Mouse (Mus musculus) forebrain, postnatal 0 days (tissue): Measurements from ENCODE around the gene Higd1a. TPM values are rescaled to one million over a fixed set of nuclear protein-coding genes. Genes with fewer than 3 reads are reported as not detected.

Experiments
- ATAC-seq: fragments of 200-750 bp; cut with Nextera tagmentation; 2 replicates; pipeline ENCODE4 v1.8.0; 2017; ENCODE audit warnings: mild to moderate bottlenecking, moderate library complexity
- DNase-seq: peaks from one replicate; pipeline ENCODE4 v3.0.0-alpha.2; 2015
- H3K27ac ChIP-seq: fragments of 300-500 bp; sonication (generic); 2 replicates; pipeline ENCODE4 v1.5.1; 2014; ENCODE audit warnings: low read depth, mild to moderate bottlenecking, antibody characterized with exemption, low read length, moderate library complexity, mixed read lengths
- H3K27me3 ChIP-seq: fragments of 300-500 bp; sonication (generic); 2 replicates; pipeline ENCODE4 v1.6.1; 2014; ENCODE audit warnings: mild to moderate bottlenecking, low read length, mixed read lengths; ENCODE audit not compliant: insufficient read depth
- H3K36me3 ChIP-seq: fragments of 300-500 bp; sonication (generic); 2 replicates; pipeline ENCODE4 v1.6.1; 2014; ENCODE audit warnings: mild to moderate bottlenecking, moderate library complexity; ENCODE audit not compliant: insufficient read depth
- H3K4me1 ChIP-seq: fragments of 300-500 bp; sonication (generic); 2 replicates; pipeline ENCODE4 v1.6.1; 2014; ENCODE audit warnings: antibody characterized with exemption; ENCODE audit not compliant: insufficient read depth
- H3K4me2 ChIP-seq: fragments of 300-500 bp; sonication (generic); 2 replicates; pipeline ENCODE4 v1.6.1; 2014; ENCODE audit warnings: low read depth, mild to moderate bottlenecking, moderate library complexity
- H3K4me3 ChIP-seq: fragments of 300-500 bp; sonication (generic); 2 replicates; pipeline ENCODE4 v1.5.1; 2014; ENCODE audit warnings: low read depth, low read length, mixed read lengths
- H3K9ac ChIP-seq: fragments of 300-500 bp; sonication (generic); 2 replicates; pipeline ENCODE4 v1.6.1; 2014; ENCODE audit warnings: mild to moderate bottlenecking
- H3K9me3 ChIP-seq: fragments of 300-500 bp; sonication (generic); 2 replicates; pipeline ENCODE4 v1.6.1; 2016; ENCODE audit warnings: low read length
- CTCF ChIP-seq: sonication (generic); IDR thresholded peaks from 2 replicates; pipeline ENCODE4 v1.5.1; 2016; ENCODE audit warnings: antibody characterized with exemption, control low read depth, low read depth
- WGBS: fragments of 180-500 bp; shearing (Covaris S2); extraction: QIAGEN DNeasy Blood & Tissue Kit; methylation state at CpG from one replicate; pipeline ENCODE4 v1.1.7; 2014; 5-methylcytosine and 5-hydroxymethylcytosine counted together
- polyA plus RNA-seq: library from polyadenylated mRNA; unstranded; fragments of >200 nt; fragmentation: Nextera tagmentation; extraction: Ambion mirVana; gene quantifications from 2 replicates; pipeline ENCODE4 v1.2.1, GENCODE M21; 2015
- total RNA-seq: library from RNA; depleted of rRNA; stranded (reverse); fragments of >200 nt; gene quantifications from 2 replicates; pipeline ENCODE4 v1.2.3, GENCODE M21; 2014

The Higd1a gene
- total and polyA plus RNA-seq, 2 experiments from 2014 or later = 35.1 to 134 TPM

GRCm38 (mm10) chr9:121838008-121838407, 20.2 kb downstream of the Higd1a start:
- ATAC-seq = no peak
- no peak for DNase-seq
- no peak for TF ChIP-seq CTCF
- Histone ChIP-seq H3K9me3 (no peaks in the 10 kb centered on the region), H3K27me3 (no peaks in the 10 kb centered on the region), H3K9ac (no peak overlapping the region), H3K4me2 (no peak overlapping the region), H3K4me1 (no peaks in the 10 kb centered on the region; the same call in 1 of the 2 replicates), H3K27ac (no peak overlapping the region), H3K36me3 (no peaks in the 10 kb centered on the region), H3K4me3 (no peak overlapping the region)
- WGBS = 92% methylated on average over 6 of the region's 6 CpGs

- TF ChIP-seq CTCF = no peak
- H3K4me3 ChIP-seq = no peak overlapping the region
- DNase-seq (no peak), ATAC-seq (no peak)
- H3K27ac ChIP-seq = no peak overlapping the region
- H3K9ac ChIP-seq = no peak overlapping the region
- WGBS = 87% methylated on average over 11 of the region's 11 CpGs
- no peaks in the 10 kb centered on the region for H3K27me3 ChIP-seq
- no peak overlapping the region for H3K4me2 ChIP-seq
- no peaks in the 10 kb centered on the region for H3K9me3 ChIP-seq
- H3K36me3 ChIP-seq = no peaks in the 10 kb centered on the region
- no peaks in the 10 kb centered on the region; the same call in 1 of the 2 replicates for H3K4me1 ChIP-seq
Observed at GRCm38 (mm10) chr9:121833825-121834224, 24.3 kb downstream of the Higd1a start.

- Histone ChIP-seq H3K27me3 (no peaks in the 10 kb centered on the region), H3K4me2 (no peak overlapping the region), H3K27ac (no peak overlapping the region), H3K9me3 (no peaks in the 10 kb centered on the region), H3K4me1 (no peaks in the 10 kb centered on the region), H3K9ac (no peak overlapping the region), H3K4me3 (no peak overlapping the region), H3K36me3 (no peaks in the 10 kb centered on the region)
- peak; percentile 88 for TF ChIP-seq CTCF
- DNase-seq (peak; percentile 88), ATAC-seq (peak; percentile 67; the same call in 1 of the 2 replicates)
- WGBS = 30% methylated on average over 6 of the region's 6 CpGs
Observed at GRCm38 (mm10) chr9:121830956-121831293, 27.2 kb downstream of the Higd1a start.

GRCm38 (mm10) chr9:121830243-121830955, 27.8 kb downstream of the Higd1a start:
- Histone ChIP-seq H3K36me3 (no peaks in the 10 kb centered on the region), H3K9ac (no peak overlapping the region), H3K4me3 (no peak overlapping the region), H3K27ac (no peak overlapping the region), H3K27me3 (no peaks in the 10 kb centered on the region), H3K9me3 (no peaks in the 10 kb centered on the region), H3K4me1 (no peaks in the 10 kb centered on the region), H3K4me2 (no peak overlapping the region)
- DNase-seq (peak; percentile 14), ATAC-seq (no peak)
- 77% methylated on average over 6 of the region's 6 CpGs for WGBS
- peak; percentile 60 for TF ChIP-seq CTCF

- H3K4me1 ChIP-seq = no peaks in the 10 kb centered on the region
- H3K9me3 ChIP-seq = no peaks in the 10 kb centered on the region
- no peaks in the 10 kb centered on the region for H3K27me3 ChIP-seq
- H3K4me2 ChIP-seq = no peak overlapping the region
- H3K27ac ChIP-seq = peak overlapping the region; percentile 62
- TF ChIP-seq CTCF = no peak
- no peaks in the 10 kb centered on the region for H3K36me3 ChIP-seq
- ATAC-seq (peak; percentile 58), DNase-seq (peak; percentile 26)
- 63% methylated on average over 7 of the region's 7 CpGs for WGBS
- no peak overlapping the region for H3K9ac ChIP-seq
- no peak overlapping the region for H3K4me3 ChIP-seq
Observed at GRCm38 (mm10) chr9:121829270-121829992, 28.7 kb downstream of the Higd1a start.

- DNase-seq (no peak), ATAC-seq (no peak)
- Histone ChIP-seq H3K9ac (no peak overlapping the region), H3K4me1 (no peaks in the 10 kb centered on the region), H3K4me3 (no peak overlapping the region), H3K4me2 (no peak overlapping the region), H3K9me3 (no peaks in the 10 kb centered on the region), H3K27me3 (no peaks in the 10 kb centered on the region), H3K36me3 (no peaks in the 10 kb centered on the region), H3K27ac (no peak overlapping the region)
- TF ChIP-seq CTCF = no peak
- 87% methylated on average over 6 of the region's 6 CpGs for WGBS
Observed at GRCm38 (mm10) chr9:121828314-121828713, 29.8 kb downstream of the Higd1a start.

- ATAC-seq (no peak), DNase-seq (no peak)
- Histone ChIP-seq H3K9ac (no peak overlapping the region), H3K27ac (no peak overlapping the region), H3K36me3 (no peaks in the 10 kb centered on the region), H3K27me3 (no peaks in the 10 kb centered on the region), H3K4me3 (no peak overlapping the region), H3K4me1 (no peaks in the 10 kb centered on the region), H3K9me3 (no peaks in the 10 kb centered on the region), H3K4me2 (no peak overlapping the region)
- WGBS = 83% methylated on average over 3 of the region's 3 CpGs
- TF ChIP-seq CTCF = no peak
Observed at GRCm38 (mm10) chr9:121826356-121826755, 31.8 kb downstream of the Higd1a start.
